Mouse (Mus musculus) heart, adult 2 months (tissue): ENCODE data around the gene Rps9.
"Not testable (repeated sequence)": the region's sequence is repeated elsewhere in the genome, so short reads cannot be mapped to it uniquely, and the experiment has no call there.

Source experiments
- CTCF ChIP-seq: fragments of 200-600 bp; IDR thresholded peaks from 2 replicates; pipeline ENCODE4 v1.8.1; 2022; ENCODE audit warnings: antibody characterized with exemption, mild to moderate bottlenecking, moderate library complexity
- POLR2A ChIP-seq: fragments of 200-500 bp; IDR thresholded peaks from 2 replicates; pipeline ENCODE4 v1.6.1; 2011; ENCODE audit warnings: mild to moderate bottlenecking, low read depth, low read length, control low read depth; ENCODE audit not compliant: insufficient read depth

- not testable (repeated sequence) for TF ChIP-seq CTCF, POLR2A
Measured at GRCm38 (mm10) chr7:3705461-3705860, 1.7 kb downstream of the Rps9 start.
